Mouse (Mus musculus) bone marrow macrophage, adult 2 months (primary cell): Measurements from ENCODE around the gene Samd14. TPM values are rescaled to one million over a fixed set of nuclear protein-coding genes. Genes with fewer than 3 reads are reported as not detected.

ENCODE experiments used
- H3K27ac ChIP-seq: 2 replicates; pipeline ENCODE4 v1.5.1; 2012; ENCODE audit warnings: low read depth, low read length; ENCODE audit not compliant: insufficient read depth
- H3K4me1 ChIP-seq: 2 replicates; pipeline ENCODE4 v1.6.1; 2012; ENCODE audit warnings: low read length; ENCODE audit not compliant: control insufficient read depth, insufficient read depth
- H3K4me3 ChIP-seq: 2 replicates; pipeline ENCODE4 v1.5.1; 2012; ENCODE audit warnings: mild to moderate bottlenecking, low read length, moderate library complexity; ENCODE audit not compliant: insufficient read depth
- CTCF ChIP-seq: IDR thresholded peaks from 2 replicates; pipeline ENCODE4 v1.5.1; 2012; ENCODE audit warnings: low read depth, mild to moderate bottlenecking, low read length, moderate library complexity
- POLR2A ChIP-seq: IDR thresholded peaks from 2 replicates; pipeline ENCODE4 v1.6.1; 2012; ENCODE audit warnings: mild to moderate bottlenecking, low read depth, low read length, borderline replicate concordance
- polyA plus RNA-seq: library from polyadenylated mRNA; stranded (reverse); fragments of >200 nt; gene quantifications from 2 replicates; pipeline ENCODE4 v1.2.4, GENCODE M21; 2012; ENCODE audit not compliant: missing spikeins, insufficient read depth, insufficient read length

Gene Samd14
- polyA plus RNA-seq, 1 experiment, result not detected

- Histone ChIP-seq H3K27ac (no peak overlapping the region), H3K4me1 (no peaks in the 10 kb centered on the region), H3K4me3 (no peak overlapping the region)
- no peak for TF ChIP-seq CTCF
- no peak for TF ChIP-seq POLR2A
These were observed 23.3 kb downstream of the Samd14 start for GRCm38 (mm10) chr11:95032945-95033344.

GRCm38 (mm10) chr11:95033617-95034016, 23.9 kb downstream of the Samd14 start:
- Histone ChIP-seq H3K4me1 (no peaks in the 10 kb centered on the region), H3K4me3 (no peak overlapping the region), H3K27ac (no peak overlapping the region)
- TF ChIP-seq CTCF (no peak), POLR2A (no peak)

GRCm38 (mm10) chr11:95034902-95035301, 25.2 kb downstream of the Samd14 start:
- Histone ChIP-seq H3K4me3 (no peak overlapping the region), H3K27ac (no peak overlapping the region), H3K4me1 (no peaks in the 10 kb centered on the region)
- TF ChIP-seq CTCF, result no peak
- no peak for TF ChIP-seq POLR2A

GRCm38 (mm10) chr11:95036521-95036920, 26.8 kb downstream of the Samd14 start:
- no peak overlapping the region for H3K4me3 ChIP-seq
- peaks cover under 1% of the 10 kb centered on the region for H3K4me1 ChIP-seq
- no peak for TF ChIP-seq CTCF
- no peak overlapping the region for H3K27ac ChIP-seq

- H3K4me1 ChIP-seq, result peaks cover 5% of the 10 kb centered on the region
- no peak for TF ChIP-seq CTCF
- no peak for TF ChIP-seq POLR2A
- no peak overlapping the region for H3K27ac ChIP-seq
- no peak overlapping the region for H3K4me3 ChIP-seq
These were observed 27.6 kb downstream of the Samd14 start for GRCm38 (mm10) chr11:95037306-95037705.

- H3K4me3 ChIP-seq, result no peak overlapping the region
- TF ChIP-seq CTCF (no peak), POLR2A (no peak)
- peaks cover 5% of the 10 kb centered on the region for H3K4me1 ChIP-seq
- no peak overlapping the region for H3K27ac ChIP-seq
These were observed 28.6 kb downstream of the Samd14 start for GRCm38 (mm10) chr11:95038156-95038817.

GRCm38 (mm10) chr11:95038818-95039655, 29.4 kb downstream of the Samd14 start:
- TF ChIP-seq POLR2A, result no peak
- TF ChIP-seq CTCF, result no peak
- Histone ChIP-seq H3K4me3 (no peak overlapping the region), H3K27ac (no peak overlapping the region)

GRCm38 (mm10) chr11:95039766-95040165, 30.1 kb downstream of the Samd14 start:
- TF ChIP-seq POLR2A, result no peak
- TF ChIP-seq CTCF, result no peak
- H3K4me1 ChIP-seq, result peaks cover 5% of the 10 kb centered on the region
- no peak overlapping the region for H3K27ac ChIP-seq
- H3K4me3 ChIP-seq, result no peak overlapping the region

More at GRCm38 (mm10) chr11:95038818-95039655, 29.4 kb downstream of the Samd14 start:
- peaks cover 5% of the 10 kb centered on the region for H3K4me1 ChIP-seq

GRCm38 (mm10) chr11:95040491-95041138, 30.9 kb downstream of the Samd14 start:
- peaks cover 5% of the 10 kb centered on the region for H3K4me1 ChIP-seq
- no peak overlapping the region for H3K27ac ChIP-seq
- H3K4me3 ChIP-seq, result peak overlapping the region; percentile 76
- TF ChIP-seq CTCF, result no peak

GRCm38 (mm10) chr11:95041139-95041609, 31.5 kb downstream of the Samd14 start, which contains the start of gene Pdk2:
Gene Pdk2, minus strand, starts transcription at chr11:95041354.
- H3K4me1 ChIP-seq, result peaks cover 5% of the 10 kb centered on the region
- peak within 1 kb of the TSS; percentile 76 for H3K4me3 ChIP-seq
- TF ChIP-seq POLR2A (0 out of 2 replicates have a peak, but pooled peaks have one; percentile 50), CTCF (no peak)
- peak within 1 kb of the TSS; percentile 1; the same call in 1 of the 2 replicates for H3K27ac ChIP-seq

GRCm38 (mm10) chr11:95042096-95042495, 32.4 kb downstream of the Samd14 start:
- Histone ChIP-seq H3K4me1 (peaks cover 5% of the 10 kb centered on the region), H3K27ac (peak overlapping the region; percentile 1; the same call in 1 of the 2 replicates), H3K4me3 (peak overlapping the region; percentile 57)
- TF ChIP-seq POLR2A (0 out of 2 replicates have a peak, but pooled peaks have one; percentile 34), CTCF (peak; percentile 40; the same call in 1 of the 2 replicates)
